Mouse (Mus musculus) spleen, postnatal 36 days (tissue): ENCODE measurements around the gene Acp4.
"Not testable (repeated sequence)": the region's sequence is repeated elsewhere in the genome, so short reads cannot be mapped to it uniquely, and the experiment has no call there.

ENCODE experiments used
- DNase-seq, 2 experiments: peaks; one replicate each; pipeline ENCODE4 v3.0.0; 2022; ENCODE audit warnings: low spot score in 2 of 2, mixed read lengths in 1 of 2

Acp4 gene

GRCm38 (mm10) chr7:44257278-44257677 is at the start of gene Acp4:
Gene Acp4, minus strand, starts transcription at chr7:44257378.
- DNase-seq, result no peak

GRCm38 (mm10) chr7:44306516-44307240 is 49.5 kb upstream of the Acp4 start, which contains the start of gene Clec11a:
Gene Clec11a, minus strand, starts transcription at chr7:44306902.
- DNase-seq, result no peak

- no peak for DNase-seq
Observed at GRCm38 (mm10) chr7:44305686-44306085, 48.5 kb upstream of the Acp4 start.

- DNase-seq, result peak; percentile 96 to 97
Observed at GRCm38 (mm10) chr7:44304775-44305641, 47.8 kb upstream of the Acp4 start.

- DNase-seq, result no peak
Observed at GRCm38 (mm10) chr7:44304463-44304774, 47.2 kb upstream of the Acp4 start.

GRCm38 (mm10) chr7:44303346-44304340 is 46.5 kb upstream of the Acp4 start:
- no peak for DNase-seq

GRCm38 (mm10) chr7:44297501-44297900 is 40.3 kb upstream of the Acp4 start:
- DNase-seq, result not testable (repeated sequence)

- DNase-seq, result no peak
Observed at GRCm38 (mm10) chr7:44291418-44291817, 34.2 kb upstream of the Acp4 start.

GRCm38 (mm10) chr7:44290986-44291385 is 33.8 kb upstream of the Acp4 start:
- no peak for DNase-seq

GRCm38 (mm10) chr7:44287760-44288159 is 30.6 kb upstream of the Acp4 start:
- no peak for DNase-seq

GRCm38 (mm10) chr7:44281586-44281985 is 24.4 kb upstream of the Acp4 start:
- no peak for DNase-seq

- no peak for DNase-seq
Observed at GRCm38 (mm10) chr7:44280959-44281358, 23.8 kb upstream of the Acp4 start.

GRCm38 (mm10) chr7:44277250-44277622 is 20.1 kb upstream of the Acp4 start:
- DNase-seq, result peak; percentile 27 to 35

GRCm38 (mm10) chr7:44276461-44277249 is 19.5 kb upstream of the Acp4 start:
- DNase-seq, result no peak

GRCm38 (mm10) chr7:44275546-44275945 is 18.4 kb upstream of the Acp4 start:
- DNase-seq, result no peak

GRCm38 (mm10) chr7:44274096-44274495 is 16.9 kb upstream of the Acp4 start:
- DNase-seq, result no peak

- DNase-seq, result no peak
Observed at GRCm38 (mm10) chr7:44273446-44273845, 16.3 kb upstream of the Acp4 start.

- DNase-seq, result no peak
Observed at GRCm38 (mm10) chr7:44272546-44272945, 15.4 kb upstream of the Acp4 start.

GRCm38 (mm10) chr7:44271309-44271708 is 14.1 kb upstream of the Acp4 start:
- DNase-seq, result no peak

GRCm38 (mm10) chr7:44269397-44269796 is 12.2 kb upstream of the Acp4 start:
- no peak for DNase-seq

- DNase-seq, result no peak
Observed at GRCm38 (mm10) chr7:44268117-44268516, 10.9 kb upstream of the Acp4 start.
